Mouse (Mus musculus): ENCODE data around the gene Stag2. TPM values are rescaled to one million over a fixed set of nuclear protein-coding genes. Genes with fewer than 3 reads are reported as not detected.

Stag2 gene
- polyA plus RNA-seq, 1 experiment from 2014 or later, result 71.1 TPM

GRCm38 (mm10) chrX:42148016-42148451 lies 1.1 kb upstream of the Stag2 start:
- peak overlapping the region; percentile 49; the same call in 1 of the 2 replicates for H3K4me2 ChIP-seq (ENCODE audit: low read depth, low read length, severe bottlenecking)
- ATAC-seq (replicated peaks; ENCODE audit: low FRiP score) (no peak), DNase-seq (ENCODE audit: low spot score) (no peak)
- H3K27me3 ChIP-seq (ENCODE audit: control insufficient read depth, insufficient read depth, low read length), result no peaks in the 10 kb centered on the region
- H3K27ac ChIP-seq (ENCODE audit: low read depth, low read length), result no peak overlapping the region
- WGBS, result 64% methylated on average over 5 of the region's 5 CpGs
- no peak overlapping the region for H3K9ac ChIP-seq (ENCODE audit: low read length)
- H3K9me3 ChIP-seq (ENCODE audit: control insufficient read depth, low read length), result no peaks in the 10 kb centered on the region
- H3K36me3 ChIP-seq (ENCODE audit: control insufficient read depth, insufficient read depth, low read length), result no peaks in the 10 kb centered on the region
- H3K4me1 ChIP-seq (replicated peaks; ENCODE audit: control insufficient read depth, insufficient read depth, low read length), result no peaks in the 10 kb centered on the region
- H3K4me3 ChIP-seq (ENCODE audit: low read depth, low read length), result no peak overlapping the region

GRCm38 (mm10) chrX:42149557-42150345 lies 634 bp downstream of the Stag2 start:
- peak; percentile 70 for DNase-seq (ENCODE audit: low spot score)
- Histone ChIP-seq H3K36me3 (ENCODE audit: control insufficient read depth, insufficient read depth, low read length) (no peaks in the 10 kb centered on the region), H3K4me3 (ENCODE audit: low read depth, low read length) (peak overlapping the region; percentile 54), H3K9ac (ENCODE audit: low read length) (peak overlapping the region; percentile 93), H3K4me1 (replicated peaks; ENCODE audit: control insufficient read depth, insufficient read depth, low read length) (no peaks in the 10 kb centered on the region), H3K27me3 (ENCODE audit: control insufficient read depth, insufficient read depth, low read length) (no peaks in the 10 kb centered on the region), H3K9me3 (ENCODE audit: control insufficient read depth, low read length) (no peaks in the 10 kb centered on the region), H3K4me2 (ENCODE audit: low read depth, low read length, severe bottlenecking) (peak overlapping the region; percentile 58), H3K27ac (ENCODE audit: low read depth, low read length) (peak overlapping the region; percentile 99)
- ATAC-seq (replicated peaks; ENCODE audit: low FRiP score), result peak; percentile 64
- WGBS, result 32% methylated on average over 49 of the region's 71 CpGs

GRCm38 (mm10) chrX:42150346-42151023 lies 1.4 kb downstream of the Stag2 start:
- Histone ChIP-seq H3K27ac (ENCODE audit: low read depth, low read length) (peak overlapping the region; percentile 99), H3K9ac (ENCODE audit: low read length) (peak overlapping the region; percentile 93), H3K27me3 (ENCODE audit: control insufficient read depth, insufficient read depth, low read length) (no peaks in the 10 kb centered on the region), H3K36me3 (ENCODE audit: control insufficient read depth, insufficient read depth, low read length) (no peaks in the 10 kb centered on the region), H3K4me2 (ENCODE audit: low read depth, low read length, severe bottlenecking) (peak overlapping the region; percentile 58; the same call in 1 of the 2 replicates), H3K4me1 (replicated peaks; ENCODE audit: control insufficient read depth, insufficient read depth, low read length) (no peaks in the 10 kb centered on the region), H3K9me3 (ENCODE audit: control insufficient read depth, low read length) (no peaks in the 10 kb centered on the region), H3K4me3 (ENCODE audit: low read depth, low read length) (peak overlapping the region; percentile 54)
- WGBS, result 24% methylated on average over 18 of the region's 40 CpGs
- peak; percentile 87 for ATAC-seq (replicated peaks; ENCODE audit: low FRiP score)
- DNase-seq (ENCODE audit: low spot score), result peak; percentile 93

- Histone ChIP-seq H3K4me2 (ENCODE audit: low read depth, low read length, severe bottlenecking) (peak overlapping the region; percentile 48), H3K4me1 (replicated peaks; ENCODE audit: control insufficient read depth, insufficient read depth, low read length) (no peaks in the 10 kb centered on the region), H3K36me3 (ENCODE audit: control insufficient read depth, insufficient read depth, low read length) (no peaks in the 10 kb centered on the region), H3K27ac (ENCODE audit: low read depth, low read length) (peak overlapping the region; percentile 91), H3K9me3 (ENCODE audit: control insufficient read depth, low read length) (no peaks in the 10 kb centered on the region), H3K27me3 (ENCODE audit: control insufficient read depth, insufficient read depth, low read length) (no peaks in the 10 kb centered on the region), H3K9ac (ENCODE audit: low read length) (peak overlapping the region; percentile 72), H3K4me3 (ENCODE audit: low read depth, low read length) (peak overlapping the region; percentile 47)
- WGBS, result 16% methylated on average over 25 of the region's 25 CpGs
- ATAC-seq (replicated peaks; ENCODE audit: low FRiP score), result no peak
- DNase-seq (ENCODE audit: low spot score), result no peak
Observed at GRCm38 (mm10) chrX:42151024-42151754, 2.1 kb downstream of the Stag2 start.

GRCm38 (mm10) chrX:42151903-42152369 lies 2.8 kb downstream of the Stag2 start:
- ATAC-seq (replicated peaks; ENCODE audit: low FRiP score) (peak; percentile 79), DNase-seq (ENCODE audit: low spot score) (peak; percentile 85)
- Histone ChIP-seq H3K4me2 (ENCODE audit: low read depth, low read length, severe bottlenecking) (peak overlapping the region; percentile 48), H3K4me1 (replicated peaks; ENCODE audit: control insufficient read depth, insufficient read depth, low read length) (no peaks in the 10 kb centered on the region), H3K4me3 (ENCODE audit: low read depth, low read length) (peak overlapping the region; percentile 47), H3K27me3 (ENCODE audit: control insufficient read depth, insufficient read depth, low read length) (no peaks in the 10 kb centered on the region), H3K27ac (ENCODE audit: low read depth, low read length) (peak overlapping the region; percentile 91), H3K9ac (ENCODE audit: low read length) (peak overlapping the region; percentile 72), H3K9me3 (ENCODE audit: control insufficient read depth, low read length) (no peaks in the 10 kb centered on the region), H3K36me3 (ENCODE audit: control insufficient read depth, insufficient read depth, low read length) (no peaks in the 10 kb centered on the region)
- 18% methylated on average over 17 of the region's 17 CpGs for WGBS

GRCm38 (mm10) chrX:42153056-42153455 lies 3.9 kb downstream of the Stag2 start:
- Histone ChIP-seq H3K36me3 (ENCODE audit: control insufficient read depth, insufficient read depth, low read length) (no peaks in the 10 kb centered on the region), H3K9ac (ENCODE audit: low read length) (no peak overlapping the region), H3K4me3 (ENCODE audit: low read depth, low read length) (peak overlapping the region; percentile 47), H3K4me2 (ENCODE audit: low read depth, low read length, severe bottlenecking) (peak overlapping the region; percentile 48), H3K27me3 (ENCODE audit: control insufficient read depth, insufficient read depth, low read length) (no peaks in the 10 kb centered on the region), H3K4me1 (replicated peaks; ENCODE audit: control insufficient read depth, insufficient read depth, low read length) (no peaks in the 10 kb centered on the region), H3K9me3 (ENCODE audit: control insufficient read depth, low read length) (no peaks in the 10 kb centered on the region), H3K27ac (ENCODE audit: low read depth, low read length) (no peak overlapping the region)
- 25% methylated on average over 4 of the region's 4 CpGs for WGBS
- ATAC-seq (replicated peaks; ENCODE audit: low FRiP score) (no peak), DNase-seq (ENCODE audit: low spot score) (no peak)

GRCm38 (mm10) chrX:42165455-42165854 lies 16.3 kb downstream of the Stag2 start:
- WGBS, result 80% methylated on average over 1 of the region's 1 CpGs
- Histone ChIP-seq H3K9ac (ENCODE audit: low read length) (no peak overlapping the region), H3K36me3 (ENCODE audit: control insufficient read depth, insufficient read depth, low read length) (no peaks in the 10 kb centered on the region), H3K4me2 (ENCODE audit: low read depth, low read length, severe bottlenecking) (no peak overlapping the region), H3K4me3 (ENCODE audit: low read depth, low read length) (no peak overlapping the region), H3K9me3 (ENCODE audit: control insufficient read depth, low read length) (no peaks in the 10 kb centered on the region), H3K27me3 (ENCODE audit: control insufficient read depth, insufficient read depth, low read length) (no peaks in the 10 kb centered on the region), H3K4me1 (replicated peaks; ENCODE audit: control insufficient read depth, insufficient read depth, low read length) (no peaks in the 10 kb centered on the region), H3K27ac (ENCODE audit: low read depth, low read length) (no peak overlapping the region)
- no peak for ATAC-seq (replicated peaks; ENCODE audit: low FRiP score)
- no peak for DNase-seq (ENCODE audit: low spot score)

- no peaks in the 10 kb centered on the region for H3K27me3 ChIP-seq (ENCODE audit: control insufficient read depth, insufficient read depth, low read length)
- no peak overlapping the region for H3K9ac ChIP-seq (ENCODE audit: low read length)
- ATAC-seq (replicated peaks; ENCODE audit: low FRiP score), result no peak
- no peaks in the 10 kb centered on the region for H3K36me3 ChIP-seq (ENCODE audit: control insufficient read depth, insufficient read depth, low read length)
- H3K27ac ChIP-seq (ENCODE audit: low read depth, low read length), result no peak overlapping the region
- WGBS, result 93% methylated on average over 5 of the region's 5 CpGs
- DNase-seq (ENCODE audit: low spot score), result no peak
- no peak overlapping the region for H3K4me2 ChIP-seq (ENCODE audit: low read depth, low read length, severe bottlenecking)
- no peaks in the 10 kb centered on the region for H3K9me3 ChIP-seq (ENCODE audit: control insufficient read depth, low read length)
- H3K4me3 ChIP-seq (ENCODE audit: low read depth, low read length), result no peak overlapping the region
- H3K4me1 ChIP-seq (replicated peaks; ENCODE audit: control insufficient read depth, insufficient read depth, low read length), result no peaks in the 10 kb centered on the region
Observed at GRCm38 (mm10) chrX:42170811-42171210, 21.7 kb downstream of the Stag2 start.

Data from forebrain, embryonic 11.5 days (tissue).